In genomic region chr2:153348100-153348831, GRCm38 (mm10) we compare ENCODE assay signal across 8 mouse cellular contexts. TPM values are rescaled to one million over a fixed set of nuclear protein-coding genes. Genes with fewer than 3 reads are reported as not detected.
DNase-seq lines count a peak whose midpoint lies in the region; ATAC-seq and TF ChIP-seq lines count a peak whose summit lies in the region.

No protein-coding gene starts in this region.

- no peak for ATAC-seq in heart, embryonic 14.5 days (ENCODE audit: insufficient number of reproducible peaks, insufficient read depth, low FRiP score, low read depth)
- no peak for ATAC-seq in hindbrain, embryonic 12.5 days (ENCODE audit: low FRiP score)
- ATAC-seq in midbrain, embryonic 11.5 days (ENCODE audit: low FRiP score), result no peak
- ATAC-seq in frontal cortex, adult (ENCODE audit: low TSS enrichment), result no peak

- H3K27me3 ChIP-seq in heart, embryonic 14.5 days (ENCODE audit: control insufficient read depth, insufficient read depth, low read length), result no peaks in the 10 kb centered on the region
- H3K27me3 ChIP-seq in MEL (ENCODE audit: control insufficient read depth in 1 of 2, insufficient read depth in 2 of 2, low read length in 2 of 2), result no peaks in the 10 kb centered on the region
- no peaks in the 10 kb centered on the region for H3K27me3 ChIP-seq in hindbrain, embryonic 12.5 days
- no peaks in the 10 kb centered on the region for H3K27me3 ChIP-seq in midbrain, embryonic 11.5 days (ENCODE audit: control insufficient read depth, insufficient read depth, low read length)

- peak overlapping the region; percentile 10 to 100; a peak in 3 of 4 replicates for H3K27ac ChIP-seq in heart, embryonic 14.5 days (replicated peaks in 1 of 2; ENCODE audit: control insufficient read depth in 1 of 2, insufficient read depth in 1 of 2, low read depth in 2 of 2, low read length in 2 of 2)
- peak overlapping the region; percentile 96 for H3K27ac ChIP-seq in MEL (ENCODE audit: control insufficient read depth, low read depth, low read length)
- H3K27ac ChIP-seq in hindbrain, embryonic 12.5 days, result no peak overlapping the region
- H3K27ac ChIP-seq in midbrain, embryonic 11.5 days (ENCODE audit: low read depth, low read length), result no peak overlapping the region

- no peak for TF ChIP-seq CTCF in MEL (IDR thresholded peaks at IDR 0.05 in 2 of 3, conservative IDR thresholded peaks at IDR 0.05 in 1 of 3; ENCODE audit: control insufficient read depth in 1 of 3, insufficient read depth in 1 of 3, low read depth in 2 of 3, low read length in 3 of 3, poor library complexity in 1 of 3, severe bottlenecking in 1 of 3)

- no peak for TF ChIP-seq POLR2A in MEL (IDR thresholded peaks at IDR 0.05; ENCODE audit: control insufficient read depth in 1 of 2, insufficient read depth in 1 of 2, low read depth in 1 of 2, low read length in 2 of 2, poor library complexity in 1 of 2)

- peaks cover 10 to 44% of the 10 kb centered on the region in 2 experiments for H3K4me1 ChIP-seq in heart, embryonic 14.5 days (ENCODE audit: control insufficient read depth in 2 of 2, insufficient read depth in 2 of 2, low read length in 2 of 2)
- H3K4me1 ChIP-seq in MEL (ENCODE audit: control insufficient read depth in 1 of 2, insufficient read depth in 2 of 2, low read length in 2 of 2), result peaks cover 20 to 30% of the 10 kb centered on the region in 2 experiments
- peaks cover 37% of the 10 kb centered on the region for H3K4me1 ChIP-seq in hindbrain, embryonic 12.5 days
- peaks cover 26% of the 10 kb centered on the region for H3K4me1 ChIP-seq in midbrain, embryonic 11.5 days (ENCODE audit: control insufficient read depth, insufficient read depth, low read length)

- no peaks in the 10 kb centered on the region for H3K9me3 ChIP-seq in heart, embryonic 14.5 days (ENCODE audit: control insufficient read depth, low read length)
- H3K9me3 ChIP-seq in MEL (replicated peaks; ENCODE audit: insufficient read depth, low read length), result no peaks in the 10 kb centered on the region
- H3K9me3 ChIP-seq in hindbrain, embryonic 12.5 days (replicated peaks), result no peaks in the 10 kb centered on the region
- no peaks in the 10 kb centered on the region for H3K9me3 ChIP-seq in midbrain, embryonic 11.5 days (ENCODE audit: control insufficient read depth, low read length)

- TF ChIP-seq RAD21 in MEL (IDR thresholded peaks at IDR 0.05; ENCODE audit: low read depth, low read length), result no peak

- H3K36me3 ChIP-seq in heart, embryonic 14.5 days (ENCODE audit: control insufficient read depth, insufficient read depth, low read length), result peaks cover 17% of the 10 kb centered on the region
- H3K36me3 ChIP-seq in MEL (ENCODE audit: control insufficient read depth in 1 of 2, insufficient read depth in 2 of 2, low read length in 2 of 2), result peaks cover 6 to 46% of the 10 kb centered on the region in 2 experiments
- peaks cover 6% of the 10 kb centered on the region for H3K36me3 ChIP-seq in hindbrain, embryonic 12.5 days
- no peaks in the 10 kb centered on the region for H3K36me3 ChIP-seq in midbrain, embryonic 11.5 days (ENCODE audit: control insufficient read depth, insufficient read depth, low read length)

- peaks cover 43% of the 10 kb centered on the region for H3K79me2 ChIP-seq in MEL (ENCODE audit: control insufficient read depth, insufficient read depth, low read length, poor library complexity)

- peak overlapping the region in 1 of 2 experiments; percentile 86; a peak in 2 of 4 replicates for H3K4me3 ChIP-seq in heart, embryonic 14.5 days (ENCODE audit: control insufficient read depth in 1 of 2, insufficient read depth in 1 of 2, low read depth in 1 of 2, low read length in 2 of 2)
- H3K4me3 ChIP-seq in MEL (ENCODE audit: control insufficient read depth in 1 of 2, insufficient read depth in 1 of 2, low read depth in 2 of 2, low read length in 2 of 2), result peak overlapping the region; percentile 23 to 82
- peak overlapping the region; percentile 93; the same call in 1 of the 2 replicates for H3K4me3 ChIP-seq in hindbrain, embryonic 12.5 days
- H3K4me3 ChIP-seq in midbrain, embryonic 11.5 days (ENCODE audit: low read depth, low read length), result peak overlapping the region; percentile 96; the same call in 1 of the 2 replicates

- intact Hi-C loops in heart, postnatal 25 days (cut with DNase I), result loop anchor here (5.0 kb wide), 1 partner anchor 94 kb away; no protein-coding TSS in a partner anchor
- intact Hi-C loops in left cerebral cortex, postnatal 4 days (cut with DNase I), result no loop called here
- intact Hi-C loops in left cerebral cortex, postnatal 10 days (cut with DNase I), result no loop called here

- no peak for DNase-seq in heart, postnatal 25 days (ENCODE audit: low spot score)
- DNase-seq in MEL (ENCODE audit: low read depth, low spot score), result peak; percentile 61
- DNase-seq in midbrain, embryonic 11.5 days (ENCODE audit: low spot score, missing footprints), result no peak
- no peak for DNase-seq in left cerebral cortex, postnatal 4 days
- DNase-seq in left cerebral cortex, postnatal 10 days (ENCODE audit: extremely low spot score in 1 of 2, low spot score in 2 of 2), result no peak

- peak; percentile 39 to 62; a peak in 2 of 4 replicates for TF ChIP-seq EP300 in MEL (IDR thresholded peaks at IDR 0.05; ENCODE audit: low read depth in 1 of 2, low read length in 2 of 2)

- WGBS in heart, embryonic 14.5 days, result 39% methylated on average over 6 of the region's 6 CpGs
- 64% methylated on average over 6 of the region's 6 CpGs for WGBS in hindbrain, embryonic 12.5 days
- WGBS in midbrain, embryonic 11.5 days, result 69% methylated on average over 6 of the region's 6 CpGs

- peak overlapping the region; percentile 75 for H3K4me2 ChIP-seq in heart, embryonic 14.5 days (ENCODE audit: low read length)
- peak overlapping the region; percentile 72 for H3K4me2 ChIP-seq in hindbrain, embryonic 12.5 days (replicated peaks)
- H3K4me2 ChIP-seq in midbrain, embryonic 11.5 days, result peak overlapping the region; percentile 75

- peak overlapping the region; percentile 99 for H3K9ac ChIP-seq in heart, embryonic 14.5 days (ENCODE audit: low read length)
- peak overlapping the region; percentile 99 for H3K9ac ChIP-seq in MEL (ENCODE audit: control insufficient read depth, low read depth, low read length, poor library complexity, severe bottlenecking)
- H3K9ac ChIP-seq in hindbrain, embryonic 12.5 days, result peak overlapping the region; percentile 96; the same call in 1 of the 2 replicates
- no peak overlapping the region for H3K9ac ChIP-seq in midbrain, embryonic 11.5 days (ENCODE audit: low read length)

TF ChIP-seq in MEL, 35 proteins besides CTCF, POLR2A, EP300 and RAD21:
- TF ChIP-seq KAT2A (conservative IDR thresholded peaks at IDR 0.05; ENCODE audit: low read depth, low read length) (no peak), CHD2 (IDR thresholded peaks at IDR 0.05; ENCODE audit: low read length) (no peak), MAX (IDR thresholded peaks at IDR 0.05; ENCODE audit: low read length) (peak; percentile 55; the same call in 1 of the 2 replicates), ZNF384 (IDR thresholded peaks at IDR 0.05; ENCODE audit: low read depth, low read length) (peak; percentile 87), MEF2A (IDR thresholded peaks at IDR 0.05; ENCODE audit: extremely low read depth, insufficient replicate concordance, low read depth, low read length, poor library complexity, severe bottlenecking) (peak; percentile 93), SIN3A (IDR thresholded peaks at IDR 0.05; ENCODE audit: low read length) (peak; percentile 60), USF1 (IDR thresholded peaks at IDR 0.05; ENCODE audit: low read depth, low read length) (peak; percentile 57), NELFE (IDR thresholded peaks at IDR 0.05; ENCODE audit: low read depth, low read length) (no peak), HCFC1 (IDR thresholded peaks at IDR 0.05; ENCODE audit: low read depth, low read length) (peak; percentile 30; the same call in 1 of the 2 replicates), MYB (IDR thresholded peaks at IDR 0.05; ENCODE audit: low read depth, low read length) (0 out of 2 replicates have a peak, but pooled peaks have one; percentile 37), GABPA (IDR thresholded peaks at IDR 0.05; ENCODE audit: low read depth, low read length) (no peak), TCF12 (IDR thresholded peaks at IDR 0.05; ENCODE audit: low read depth, low read length) (peak; percentile 60; the same call in 1 of the 2 replicates), ETS1 (IDR thresholded peaks at IDR 0.05; ENCODE audit: low read depth, low read length) (peak; percentile 63), BHLHE40 (IDR thresholded peaks at IDR 0.05; ENCODE audit: borderline replicate concordance, low read depth, low read length) (peak; percentile 70; the same call in 1 of the 2 replicates), MXI1 (IDR thresholded peaks at IDR 0.05; ENCODE audit: low read depth, low read length) (peak; percentile 78), MYC (IDR thresholded peaks at IDR 0.05; ENCODE audit: low read depth, low read length) (peak; percentile 70; the same call in 1 of the 2 replicates)
TF ChIP-seq in MEL: peak in this region for 12.

RNA-seq across cellular contexts. Expression of gene Asxl1, which starts 2.6 kb away (rescaled TPM):
- 14.0 and 17.0 TPM in 2 replicates for polyA plus RNA-seq in heart, embryonic 14.5 days (2014; fragmentation: Nextera tagmentation; extraction: Ambion mirVana)
- 10 to 100 TPM; 22.4 to 23.7 TPM for total RNA-seq in heart, postnatal 25 days (2021)
- total RNA-seq in MEL (2012; rRNA removed), result 15.2 and 20.6 TPM in 2 replicates
- 10 to 100 TPM in 1 of 2 experiments, not detected in 1; 35.5 TPM for polyA plus RNA-seq in MEL (2012; ENCODE audit: insufficient read depth in 1 of 2, insufficient read length in 2 of 2, low read depth in 1 of 2, low replicate concordance in 2 of 2, missing spikeins in 1 of 2)
- polyA plus RNA-seq in hindbrain, embryonic 12.5 days (2016; fragmentation: Nextera tagmentation; extraction: Ambion mirVana), result 19.1 and 23.7 TPM in 2 replicates
- 19.6 TPM in 2 replicates for polyA plus RNA-seq in midbrain, embryonic 11.5 days (2014; fragmentation: Nextera tagmentation; extraction: Ambion mirVana)
- total RNA-seq in left cerebral cortex, postnatal 4 days (2021), result 10 to 100 TPM; 53.4 to 53.9 TPM
- 10 to 100 TPM; 38.8 to 41.5 TPM for total RNA-seq in left cerebral cortex, postnatal 10 days (2021)

RNA-seq across cellular contexts. Expression of gene Kif3b, which starts 57.1 kb away (rescaled TPM):
- polyA plus RNA-seq in heart, embryonic 14.5 days (2014; fragmentation: Nextera tagmentation; extraction: Ambion mirVana), result 3.8 and 4.5 TPM in 2 replicates
- 1 to 10 TPM; 7.8 to 8.4 TPM for total RNA-seq in heart, postnatal 25 days (2021)
- 10.0 and 11.0 TPM in 2 replicates for total RNA-seq in MEL (2012; rRNA removed)
- polyA plus RNA-seq in MEL (2012; ENCODE audit: insufficient read depth in 1 of 2, insufficient read length in 2 of 2, low read depth in 1 of 2, low replicate concordance in 2 of 2, missing spikeins in 1 of 2), result 10 to 100 TPM; 17.9 to 34.2 TPM
- polyA plus RNA-seq in hindbrain, embryonic 12.5 days (2016; fragmentation: Nextera tagmentation; extraction: Ambion mirVana), result 12.3 and 12.7 TPM in 2 replicates
- polyA plus RNA-seq in midbrain, embryonic 11.5 days (2014; fragmentation: Nextera tagmentation; extraction: Ambion mirVana), result 7.5 and 9.4 TPM in 2 replicates
- total RNA-seq in left cerebral cortex, postnatal 4 days (2021), result 100 to 1,000 TPM; 109 to 110 TPM
- total RNA-seq in left cerebral cortex, postnatal 10 days (2021), result 10 to 100 TPM; 91.6 to 94.6 TPM

Comparison
In these comparisons a context has a peak if more than half of its experiments do, and no peak if none do; other contexts are left out.
1. H3K27ac ChIP-seq: peak in heart, embryonic 14.5 days (2 of 2) and MEL (single experiment); none in hindbrain, embryonic 12.5 days (single experiment) and midbrain, embryonic 11.5 days (single experiment).
2. Peak in every context shown above with its lines, with median percentiles within 50 percentile points of each other: H3K4me2 ChIP-seq.